Mouse (Mus musculus) brown adipose tissue, adult 24 weeks (tissue): ENCODE measurements around the gene Chchd10. TPM values are rescaled to one million over a fixed set of nuclear protein-coding genes. Genes with fewer than 3 reads are reported as not detected.
"Not testable (repeated sequence)": the region's sequence is repeated elsewhere in the genome, so short reads cannot be mapped to it uniquely, and the experiment has no call there.

Experiments used
- H3K27ac ChIP-seq: fragments of 200-500 bp; replicated peaks from 2 replicates; pipeline ENCODE4 v1.5.1; 2012; ENCODE audit warnings: low read depth, mild to moderate bottlenecking, low read length
- H3K4me1 ChIP-seq: fragments of 200-500 bp; 2 replicates; pipeline ENCODE4 v1.6.1; 2012; ENCODE audit warnings: low read length, mixed read lengths; ENCODE audit not compliant: control insufficient read depth, insufficient read depth, insufficient read length
- H3K4me3 ChIP-seq: fragments of 200-500 bp; 2 replicates; pipeline ENCODE4 v1.5.1; 2012; ENCODE audit warnings: low read depth, mild to moderate bottlenecking, low read length, moderate library complexity; ENCODE audit not compliant: insufficient read depth
- polyA plus RNA-seq: library from polyadenylated mRNA; stranded (reverse); fragments of >200 nt; gene quantifications from 2 replicates; pipeline ENCODE4 v1.2.4, GENCODE M21; 2012; ENCODE audit not compliant: missing spikeins, insufficient read depth, insufficient read length

Chchd10 gene
- polyA plus RNA-seq: 3,122 and 3,143 TPM in 2 replicates

DNA sequence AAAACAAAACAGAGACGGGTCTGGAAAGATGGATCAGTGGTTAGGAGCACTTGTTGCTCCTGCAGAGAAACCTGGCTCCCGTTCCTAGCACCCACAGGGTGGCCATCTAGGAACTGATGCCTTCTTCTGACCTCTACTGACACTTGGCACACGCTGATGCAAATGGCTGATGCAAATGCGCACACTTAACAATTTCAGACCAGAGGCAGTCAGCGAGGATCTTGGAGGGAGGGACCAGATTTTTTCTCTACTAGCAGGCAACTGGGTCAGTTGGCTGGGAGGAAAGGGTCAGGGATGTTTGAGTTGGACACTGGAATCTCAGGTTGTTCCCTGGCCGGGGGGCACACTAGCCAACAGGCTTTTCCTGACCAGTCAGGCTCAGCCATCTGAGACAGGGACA lies at the start of gene Chchd10:
TSS of gene Chchd10 (plus strand) at position 240 of the 400 bp plus-strand sequence.
- H3K4me1 ChIP-seq: peaks cover 16% of the 10 kb centered on the region
- peak within 1 kb of the TSS; percentile 37; the same call in 1 of the 2 replicates for H3K27ac ChIP-seq
- peak within 1 kb of the TSS; percentile 89 for H3K4me3 ChIP-seq

- no peak overlapping the region for H3K27ac ChIP-seq
- no peak overlapping the region; the same call in 1 of the 2 replicates for H3K4me3 ChIP-seq
- no peaks in the 10 kb centered on the region for H3K4me1 ChIP-seq
Observed at GRCm38 (mm10) chr10:75883232-75883552, 49.7 kb upstream of the Chchd10 start.

DNA sequence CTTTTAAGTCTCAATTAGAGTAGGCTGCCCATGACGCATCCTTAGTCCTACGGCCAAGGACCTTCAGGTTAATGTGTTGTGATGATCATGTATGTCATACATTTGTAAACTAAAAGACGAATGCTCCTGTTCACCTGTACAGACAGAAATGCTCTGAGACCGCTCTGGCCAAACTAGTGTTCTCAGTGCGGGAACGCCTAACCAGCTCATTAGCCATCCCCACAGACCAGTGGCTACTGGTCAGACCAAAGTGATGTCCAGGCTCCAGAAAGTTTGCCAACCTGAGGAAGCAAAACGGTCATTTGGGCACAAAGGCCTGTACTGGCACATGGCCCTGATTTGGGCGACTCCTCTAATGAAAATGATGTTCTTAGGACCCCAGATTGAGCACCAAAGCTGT lies 48.2 kb upstream of the Chchd10 start:
- H3K4me1 ChIP-seq: no peaks in the 10 kb centered on the region
- no peak overlapping the region for H3K4me3 ChIP-seq
- no peak overlapping the region for H3K27ac ChIP-seq

GRCm38 (mm10) chr10:75887504-75887903 lies 45.4 kb upstream of the Chchd10 start:
- H3K4me3 ChIP-seq, H3K4me1 ChIP-seq, H3K27ac ChIP-seq: not testable (repeated sequence)

GRCm38 (mm10) chr10:75889406-75890153 lies 43.4 kb upstream of the Chchd10 start:
- no peak overlapping the region for H3K27ac ChIP-seq
- no peak overlapping the region for H3K4me3 ChIP-seq
- no peaks in the 10 kb centered on the region for H3K4me1 ChIP-seq

- Histone ChIP-seq H3K27ac (no peak within 1 kb of the TSS), H3K4me3 (peak within 1 kb of the TSS; percentile 45), H3K4me1 (peaks cover 7% of the 10 kb centered on the region; the same call in 1 of the 2 replicates)
Observed at GRCm38 (mm10) chr10:75893089-75893750, 39.7 kb upstream of the Chchd10 start, which contains the start of gene Derl3. TSS of gene Derl3 (plus strand) at chr10:75893413.

DNA sequence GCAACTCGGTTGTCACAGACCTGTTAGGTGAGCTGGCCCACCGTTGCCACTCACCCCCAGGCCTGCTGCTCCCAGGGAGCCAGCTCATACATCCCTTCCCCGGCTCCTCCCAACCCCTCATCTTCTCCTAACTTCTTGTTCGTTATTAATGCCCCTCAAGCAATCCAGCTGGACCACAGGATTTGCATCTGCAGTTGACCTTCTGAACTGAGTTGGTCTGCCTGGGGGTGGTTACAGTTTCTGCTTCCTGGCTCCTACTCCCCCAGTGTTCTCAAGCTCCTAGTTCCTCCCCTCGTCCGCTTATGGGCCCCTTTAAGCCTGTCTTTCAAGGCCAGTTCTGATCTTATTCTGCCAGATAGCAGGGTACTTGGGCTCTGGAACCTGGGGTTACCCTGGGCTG lies 38.3 kb upstream of the Chchd10 start:
- H3K4me1 ChIP-seq: peaks cover 15% of the 10 kb centered on the region
- H3K4me3 ChIP-seq: no peak overlapping the region
- H3K27ac ChIP-seq: no peak overlapping the region

GRCm38 (mm10) chr10:75895730-75896129 lies 37.2 kb upstream of the Chchd10 start:
- peaks cover 16% of the 10 kb centered on the region for H3K4me1 ChIP-seq
- no peak overlapping the region for H3K4me3 ChIP-seq
- no peak overlapping the region for H3K27ac ChIP-seq

DNA sequence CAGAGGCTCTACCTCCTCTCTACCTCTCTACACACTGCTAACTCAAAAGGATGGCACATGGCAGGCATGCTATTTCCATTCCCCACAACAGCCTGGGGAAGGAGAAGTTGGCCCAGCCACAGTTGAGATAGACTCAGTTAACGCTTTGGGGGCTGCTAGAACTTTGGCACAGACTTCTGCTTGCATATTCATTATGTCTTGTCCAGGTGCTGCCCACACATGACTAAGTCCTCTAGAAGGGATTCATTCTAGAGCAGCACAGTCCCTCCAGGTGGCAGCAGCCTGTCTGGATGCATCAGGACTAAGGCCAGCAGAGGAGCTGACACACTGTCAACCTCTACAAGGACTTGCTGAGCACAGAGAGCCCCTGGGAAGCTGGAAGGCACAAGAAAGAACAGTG lies 36.7 kb upstream of the Chchd10 start:
- Histone ChIP-seq H3K4me1 (peaks cover 16% of the 10 kb centered on the region), H3K27ac (no peak overlapping the region), H3K4me3 (no peak overlapping the region)

DNA sequence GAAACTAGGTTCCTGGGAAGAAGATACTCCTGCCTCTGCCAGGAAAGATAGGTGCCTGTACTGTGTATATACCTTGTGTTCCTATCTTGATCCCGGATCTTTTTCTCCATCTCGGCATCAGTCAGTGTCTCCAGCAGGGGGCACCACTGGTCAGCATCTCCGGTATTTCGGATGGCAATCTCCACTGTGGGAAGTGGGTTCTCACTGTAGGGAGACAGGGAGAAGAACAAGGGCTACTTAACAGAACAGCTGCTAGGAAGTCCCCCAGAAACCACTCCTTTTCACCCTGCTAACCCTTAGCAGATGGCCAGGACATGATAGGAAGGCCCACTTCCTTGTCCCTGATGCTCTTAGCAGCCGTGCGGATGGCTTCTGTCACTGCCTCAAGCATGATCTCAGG lies 35.6 kb upstream of the Chchd10 start:
- peak overlapping the region; percentile 83; the same call in 1 of the 2 replicates for H3K27ac ChIP-seq
- no peak overlapping the region for H3K4me3 ChIP-seq
- H3K4me1 ChIP-seq: peaks cover 19% of the 10 kb centered on the region

DNA sequence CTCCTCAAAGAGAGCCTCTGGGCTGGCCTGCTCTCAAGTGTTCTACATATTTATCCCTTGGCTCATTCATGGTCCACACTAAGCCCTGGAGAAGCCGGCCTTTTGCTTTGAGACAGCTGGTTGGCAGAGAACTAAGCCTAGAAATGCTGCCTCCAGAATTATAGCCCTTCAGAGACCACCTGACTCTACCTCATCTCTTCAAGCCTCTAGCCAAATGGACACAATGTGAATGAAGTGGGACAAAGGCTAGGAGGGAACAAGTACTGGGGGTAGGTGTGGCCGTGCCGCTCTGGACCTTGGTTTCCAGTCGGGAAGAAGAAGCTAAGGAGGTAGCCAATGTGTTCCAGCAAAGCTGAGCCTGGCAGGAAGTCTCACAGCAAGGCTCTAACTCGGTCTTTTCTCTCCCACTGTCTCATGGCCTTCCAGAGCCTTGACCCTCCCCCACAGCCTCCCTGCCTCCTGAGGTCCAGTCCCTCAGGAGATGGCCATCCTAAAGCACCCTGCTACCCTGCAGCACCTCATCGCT lies 34.8 kb upstream of the Chchd10 start:
- Histone ChIP-seq H3K4me3 (no peak overlapping the region), H3K4me1 (peaks cover 19% of the 10 kb centered on the region), H3K27ac (peak overlapping the region; percentile 83)

DNA sequence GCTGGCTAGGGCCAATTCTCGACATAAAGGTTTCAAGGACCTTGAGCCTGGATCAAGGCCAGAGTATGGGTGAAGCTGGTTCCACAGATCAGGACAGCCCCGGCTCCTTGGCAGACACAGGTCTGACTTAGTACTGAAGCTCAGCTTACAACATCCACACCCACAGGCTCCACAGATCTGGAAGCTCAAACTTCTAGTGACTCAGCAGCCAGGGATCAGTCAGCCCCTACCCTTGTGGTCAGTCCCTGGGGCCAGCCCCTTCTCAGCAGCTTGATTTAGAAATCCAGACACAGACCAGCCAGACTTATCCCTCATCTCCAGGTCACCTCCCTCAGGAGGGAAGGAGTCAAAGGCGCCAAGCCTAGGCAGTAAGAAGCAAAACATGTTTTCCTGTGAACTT lies 34.1 kb upstream of the Chchd10 start:
- peak overlapping the region; percentile 83 for H3K27ac ChIP-seq
- no peak overlapping the region for H3K4me3 ChIP-seq
- H3K4me1 ChIP-seq: peaks cover 19% of the 10 kb centered on the region

- no peak overlapping the region for H3K27ac ChIP-seq
- H3K4me1 ChIP-seq: peaks cover 6% of the 10 kb centered on the region
- no peak overlapping the region for H3K4me3 ChIP-seq
Observed at GRCm38 (mm10) chr10:75904391-75904790, 28.5 kb upstream of the Chchd10 start.

DNA sequence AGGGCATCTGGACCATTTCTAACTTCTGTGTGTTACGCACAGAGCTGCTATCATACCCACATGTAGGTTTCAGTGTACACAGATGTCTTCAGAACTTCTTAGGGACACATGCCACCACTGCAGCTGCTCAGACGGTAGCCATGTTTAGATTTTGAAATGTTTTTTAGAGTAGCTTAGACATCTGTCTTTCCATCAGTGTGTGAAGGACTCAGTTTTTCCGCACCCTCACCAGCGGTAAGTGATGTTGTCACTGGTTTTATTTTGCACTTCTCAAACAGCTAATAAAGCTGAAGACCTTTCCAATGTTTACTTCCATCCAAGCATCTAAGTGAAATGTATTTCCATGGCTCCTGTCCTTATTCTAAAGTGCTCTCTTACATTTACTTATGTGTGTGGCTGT lies 26.0 kb upstream of the Chchd10 start:
- no peak overlapping the region for H3K4me3 ChIP-seq
- no peak overlapping the region for H3K27ac ChIP-seq
- no peaks in the 10 kb centered on the region for H3K4me1 ChIP-seq

DNA sequence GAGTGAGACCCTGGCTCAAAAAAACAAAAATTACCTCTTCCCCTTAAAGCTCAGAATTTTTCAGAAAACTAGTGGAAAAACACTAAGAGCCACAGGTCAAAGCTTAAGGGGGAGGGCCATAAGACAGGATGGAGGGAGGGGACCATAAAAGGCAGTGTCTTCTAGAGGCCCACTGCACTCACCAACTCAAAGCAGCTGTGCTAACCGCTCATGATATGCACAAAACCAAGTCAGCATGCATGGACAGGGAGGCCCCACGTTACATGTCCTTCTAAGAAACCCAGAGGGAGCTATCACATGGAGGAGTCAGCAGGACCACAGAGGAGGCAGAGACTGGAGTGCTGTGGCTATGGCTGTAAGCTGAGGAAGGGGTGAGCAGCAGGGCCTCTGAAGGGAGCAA lies 22.2 kb upstream of the Chchd10 start:
- H3K27ac ChIP-seq: no peak overlapping the region
- H3K4me1 ChIP-seq: no peaks in the 10 kb centered on the region; the same call in 1 of the 2 replicates
- no peak overlapping the region for H3K4me3 ChIP-seq
